Mouse (Mus musculus) embryonic fibroblast, embryonic 13.5 days (primary cell): Measurements from ENCODE around the gene Sgsm3.

Source experiments
- CTCF ChIP-seq: IDR thresholded peaks from 2 replicates; pipeline ENCODE4 v1.5.1; 2011; ENCODE audit warnings: mild to moderate bottlenecking, control low read depth, low read length, moderate library complexity, borderline replicate concordance; ENCODE audit not compliant: insufficient read depth
- POLR2A ChIP-seq: IDR thresholded peaks from 2 replicates; pipeline ENCODE4 v1.6.1; 2011; ENCODE audit warnings: low read depth, mild to moderate bottlenecking, control low read depth, low read length, moderate library complexity

DNA sequence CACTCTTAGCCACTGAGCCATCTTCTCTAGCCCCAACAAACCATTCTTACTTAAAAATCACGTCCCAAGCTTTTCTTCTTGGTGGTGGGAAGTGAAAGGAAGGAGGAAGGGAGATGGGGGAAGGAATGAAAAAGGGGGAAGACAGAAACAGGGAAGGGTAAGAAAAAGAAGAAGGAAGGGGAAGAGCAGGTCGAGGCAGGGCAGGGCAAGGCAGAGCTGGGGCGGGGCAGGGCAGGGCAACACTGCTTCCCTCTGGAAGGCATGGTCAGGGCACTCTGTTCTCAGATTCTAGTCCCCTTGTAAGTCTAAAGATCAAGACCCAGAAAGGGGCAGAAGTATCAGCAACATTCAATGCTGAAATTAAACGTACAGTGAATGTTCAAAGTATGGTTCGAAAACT lies 80.2 kb downstream of the Sgsm3 start:
- TF ChIP-seq POLR2A: no peak
- TF ChIP-seq CTCF: no peak
